Mouse (Mus musculus): ENCODE measurements around the gene Mup22. TPM values are rescaled to one million over a fixed set of nuclear protein-coding genes. Genes with fewer than 3 reads are reported as not detected.
"Not testable (repeated sequence)": the region's sequence is repeated elsewhere in the genome, so short reads cannot be mapped to it uniquely, and the experiment has no call there.

Mup22 gene
- polyA plus RNA-seq (2016; fragmentation: Nextera tagmentation; extraction: Ambion mirVana) = not detected in 2 replicates

DNA sequence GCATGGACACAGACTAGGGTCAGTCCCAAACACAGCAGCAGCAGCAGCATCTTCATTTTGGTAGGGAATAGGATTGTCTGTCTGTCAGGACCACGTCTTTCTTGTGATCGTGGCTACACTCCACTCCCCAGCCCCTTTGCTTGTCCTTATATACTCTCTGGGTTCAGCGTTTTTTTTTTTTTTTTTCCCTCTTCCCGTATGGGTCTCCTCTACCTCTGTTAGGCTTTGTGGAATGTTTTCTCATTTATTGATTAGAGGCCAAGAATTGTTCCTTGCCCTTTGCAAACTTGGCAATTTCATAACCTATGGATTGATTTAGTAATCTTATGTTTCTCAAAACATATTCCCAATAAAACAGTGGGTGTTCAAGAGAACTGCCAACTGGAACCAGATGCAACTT is at the start of gene Mup22:
Mup22 (minus strand) TSS at position 101 of the 400 bp plus-strand sequence.
- not testable (repeated sequence) for H3K27me3 ChIP-seq; ATAC-seq (ENCODE audit: low FRiP score, low read depth); H3K4me2 ChIP-seq (replicated peaks); H3K4me1 ChIP-seq; H3K4me3 ChIP-seq; H3K9ac ChIP-seq (replicated peaks); H3K9me3 ChIP-seq; H3K27ac ChIP-seq (replicated peaks); H3K36me3 ChIP-seq
- WGBS = 89% methylated on average over 3 of the region's 4 CpGs

- H3K4me2 ChIP-seq (replicated peaks); H3K4me3 ChIP-seq; H3K36me3 ChIP-seq; H3K27me3 ChIP-seq; H3K9ac ChIP-seq (replicated peaks); H3K4me1 ChIP-seq; ATAC-seq (ENCODE audit: low FRiP score, low read depth); H3K27ac ChIP-seq (replicated peaks); H3K9me3 ChIP-seq: not testable (repeated sequence)
These were observed 19.6 kb upstream of the Mup22 start for GRCm38 (mm10) chr4:60840889-60841288.

Other genes starting within 250 kb of the Mup22 start
- gene Mup10, start 239.3 kb downstream of the Mup22 start, polyA plus RNA-seq (2016; fragmentation: Nextera tagmentation; extraction: Ambion mirVana) = not detected in 2 replicates
- gene Mup11, start 159.1 kb downstream of the Mup22 start, polyA plus RNA-seq (2016; fragmentation: Nextera tagmentation; extraction: Ambion mirVana) = not detected in 2 replicates
- gene Mup12, start 80.1 kb downstream of the Mup22 start, polyA plus RNA-seq (2016; fragmentation: Nextera tagmentation; extraction: Ambion mirVana) = not detected in 2 replicates

Data from midbrain, embryonic 12.5 days (tissue).